Mouse (Mus musculus): Measurements from ENCODE around the gene Lyrm9. TPM values are rescaled to one million over a fixed set of nuclear protein-coding genes. Genes with fewer than 3 reads are reported as not detected.

Lyrm9 gene
- total RNA-seq (2023), result 1 to 10 TPM; 4.1 to 9.1 TPM

DNA sequence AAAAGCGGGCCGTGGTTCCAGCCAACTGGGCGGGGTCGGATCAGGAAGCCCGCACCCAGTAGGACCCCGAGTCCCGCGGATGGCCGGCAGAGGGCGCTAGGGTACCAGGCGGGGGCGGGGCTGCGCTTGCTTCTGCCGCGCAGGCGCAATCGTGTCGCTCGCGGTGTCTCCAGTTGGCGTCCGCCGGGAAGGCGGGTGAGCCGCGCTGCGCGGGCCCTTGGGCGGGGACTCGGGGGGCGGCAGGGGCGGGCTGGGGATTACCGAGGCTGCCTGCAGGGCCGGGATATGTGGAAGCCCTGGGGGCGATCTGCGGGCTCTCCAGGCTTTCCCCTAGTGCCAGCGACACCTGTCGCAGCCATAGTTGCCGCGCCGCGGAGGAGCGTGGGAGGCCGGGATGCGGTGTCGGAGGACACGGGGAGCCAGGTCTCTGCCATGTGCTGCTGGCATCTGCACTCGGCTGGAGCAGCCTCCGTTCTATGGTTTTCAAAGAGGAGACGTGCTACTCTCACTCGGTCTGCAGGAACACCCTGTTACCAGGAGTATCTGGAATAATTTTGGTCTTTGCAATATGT is at the start of gene Lyrm9:
Gene Lyrm9 (plus strand): TSS at position 143 of the 572 bp plus-strand sequence.

Other genes starting within 250 kb of the Lyrm9 start
- 10 to 100 TPM; 24.4 to 25.4 TPM for gene Nlk, start 129.2 kb upstream of the Lyrm9 start, total RNA-seq (2023)
- 10 to 100 TPM; 12.5 to 15.4 TPM for gene Ccnq, start 74.9 kb upstream of the Lyrm9 start, total RNA-seq (2023)
- gene Nos2, start 94.2 kb downstream of the Lyrm9 start, total RNA-seq (2023), result not detected
- 100 to 1,000 TPM; 120 to 141 TPM for gene Lgals9, start 158.4 kb downstream of the Lyrm9 start, total RNA-seq (2023)